Mouse (Mus musculus) heart, postnatal 0 days (tissue): ENCODE measurements around the gene Slx4ip.

Source experiments
- CTCF ChIP-seq: IDR thresholded peaks from 2 replicates; pipeline ENCODE4 v1.5.1; 2016; ENCODE audit warnings: antibody characterized with exemption, control low read depth, low read depth
- EP300 ChIP-seq: IDR thresholded peaks from 2 replicates; pipeline ENCODE4 v1.6.1; 2016; ENCODE audit warnings: antibody characterized with exemption, low read depth

GRCm38 (mm10) chr2:137064513-137064912, 173.5 kb downstream of the Slx4ip start:
- TF ChIP-seq EP300 (no peak), CTCF (no peak)
